Mouse (Mus musculus): ENCODE results near the gene Slc22a14.

DNA sequence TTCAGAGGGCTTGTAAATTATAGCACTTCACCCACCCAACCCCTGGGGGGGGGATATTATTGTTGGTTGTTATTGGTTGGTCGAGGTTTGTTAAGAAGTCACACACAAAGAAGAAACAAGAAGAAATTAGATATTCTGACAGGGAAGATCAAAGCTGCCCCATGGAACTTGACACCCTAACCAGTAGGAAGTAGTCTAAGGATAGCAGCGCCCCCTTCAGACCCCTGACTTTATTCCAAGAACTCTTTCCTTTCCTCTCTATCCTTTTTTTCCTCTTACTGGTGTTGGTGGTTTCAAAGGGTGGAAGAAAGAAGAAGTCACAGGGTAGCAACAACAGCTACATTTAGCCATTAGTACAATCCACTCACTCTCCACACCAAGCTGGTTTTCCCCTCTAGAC is 111.2 kb downstream of the Slc22a14 start:
- no peak for TF ChIP-seq CTCF (IDR thresholded peaks at IDR 0.05; ENCODE audit: control insufficient read depth, insufficient read depth, insufficient replicate concordance, low read depth, low read length)
- TF ChIP-seq POLR2A (IDR thresholded peaks at IDR 0.05; ENCODE audit: control insufficient read depth, low read depth, low read length): no peak
